Mouse (Mus musculus): ENCODE measurements around the gene Nanos2. TPM values are rescaled to one million over a fixed set of nuclear protein-coding genes. Genes with fewer than 3 reads are reported as not detected.
A peak's percentile ranks its signal among the peaks of the same experiment; 100 is the strongest.

Gene Nanos2
- polyA plus RNA-seq, 1 experiment, result 2.7 TPM

- DNase-seq (ENCODE audit: low read depth), result peak; percentile 100
- no peak for TF ChIP-seq CTCF (IDR thresholded peaks at IDR 0.05; ENCODE audit: borderline replicate concordance, extremely low read depth, insufficient read depth, insufficient read length)
- TF ChIP-seq POLR2A (IDR thresholded peaks at IDR 0.05; ENCODE audit: borderline replicate concordance, extremely low read depth, insufficient read depth, insufficient read length, poor library complexity, severe bottlenecking), result peak; percentile 64; the same call in 1 of the 2 replicates
Measured at GRCm38 (mm10) chr7:18990601-18991295, 3.5 kb downstream of the Nanos2 start, which contains the start of gene Mypop. TSS of gene Mypop (plus strand) at chr7:18991245.

- DNase-seq (ENCODE audit: low read depth), result peak; percentile 29
- TF ChIP-seq CTCF (IDR thresholded peaks at IDR 0.05; ENCODE audit: borderline replicate concordance, extremely low read depth, insufficient read depth, insufficient read length) (no peak), POLR2A (IDR thresholded peaks at IDR 0.05; ENCODE audit: borderline replicate concordance, extremely low read depth, insufficient read depth, insufficient read length, poor library complexity, severe bottlenecking) (no peak)
Measured at GRCm38 (mm10) chr7:18991660-18992293, 4.6 kb downstream of the Nanos2 start.

- DNase-seq (ENCODE audit: low read depth), result no peak
- no peak for TF ChIP-seq CTCF (IDR thresholded peaks at IDR 0.05; ENCODE audit: borderline replicate concordance, extremely low read depth, insufficient read depth, insufficient read length)
- no peak for TF ChIP-seq POLR2A (IDR thresholded peaks at IDR 0.05; ENCODE audit: borderline replicate concordance, extremely low read depth, insufficient read depth, insufficient read length, poor library complexity, severe bottlenecking)
Measured at GRCm38 (mm10) chr7:18992294-18992675, 5.1 kb downstream of the Nanos2 start.

- DNase-seq (ENCODE audit: low read depth), result no peak
- no peak for TF ChIP-seq POLR2A (IDR thresholded peaks at IDR 0.05; ENCODE audit: borderline replicate concordance, extremely low read depth, insufficient read depth, insufficient read length, poor library complexity, severe bottlenecking)
- TF ChIP-seq CTCF (IDR thresholded peaks at IDR 0.05; ENCODE audit: borderline replicate concordance, extremely low read depth, insufficient read depth, insufficient read length), result no peak
Measured at GRCm38 (mm10) chr7:18993036-18993435, 5.8 kb downstream of the Nanos2 start.

GRCm38 (mm10) chr7:18998835-18999234 lies 11.6 kb downstream of the Nanos2 start:
- TF ChIP-seq CTCF (IDR thresholded peaks at IDR 0.05; ENCODE audit: borderline replicate concordance, extremely low read depth, insufficient read depth, insufficient read length) (peak; percentile 27; the same call in 1 of the 2 replicates), POLR2A (IDR thresholded peaks at IDR 0.05; ENCODE audit: borderline replicate concordance, extremely low read depth, insufficient read depth, insufficient read length, poor library complexity, severe bottlenecking) (no peak)
- DNase-seq (ENCODE audit: low read depth), result peak; percentile 46

GRCm38 (mm10) chr7:19000421-19000820 lies 13.2 kb downstream of the Nanos2 start:
- no peak for DNase-seq (ENCODE audit: low read depth)
- TF ChIP-seq CTCF (IDR thresholded peaks at IDR 0.05; ENCODE audit: borderline replicate concordance, extremely low read depth, insufficient read depth, insufficient read length) (no peak), POLR2A (IDR thresholded peaks at IDR 0.05; ENCODE audit: borderline replicate concordance, extremely low read depth, insufficient read depth, insufficient read length, poor library complexity, severe bottlenecking) (no peak)

GRCm38 (mm10) chr7:19001066-19001806 lies 14.0 kb downstream of the Nanos2 start:
- peak; percentile 35 for DNase-seq (ENCODE audit: low read depth)
- no peak for TF ChIP-seq CTCF (IDR thresholded peaks at IDR 0.05; ENCODE audit: borderline replicate concordance, extremely low read depth, insufficient read depth, insufficient read length)
- TF ChIP-seq POLR2A (IDR thresholded peaks at IDR 0.05; ENCODE audit: borderline replicate concordance, extremely low read depth, insufficient read depth, insufficient read length, poor library complexity, severe bottlenecking), result no peak

- DNase-seq (ENCODE audit: low read depth), result no peak
- TF ChIP-seq POLR2A (IDR thresholded peaks at IDR 0.05; ENCODE audit: borderline replicate concordance, extremely low read depth, insufficient read depth, insufficient read length, poor library complexity, severe bottlenecking), result no peak
- no peak for TF ChIP-seq CTCF (IDR thresholded peaks at IDR 0.05; ENCODE audit: borderline replicate concordance, extremely low read depth, insufficient read depth, insufficient read length)
Measured at GRCm38 (mm10) chr7:19001807-19002085, 14.5 kb downstream of the Nanos2 start.

- no peak for DNase-seq (ENCODE audit: low read depth)
- no peak for TF ChIP-seq CTCF (IDR thresholded peaks at IDR 0.05; ENCODE audit: borderline replicate concordance, extremely low read depth, insufficient read depth, insufficient read length)
- no peak for TF ChIP-seq POLR2A (IDR thresholded peaks at IDR 0.05; ENCODE audit: borderline replicate concordance, extremely low read depth, insufficient read depth, insufficient read length, poor library complexity, severe bottlenecking)
Measured at GRCm38 (mm10) chr7:19002115-19002514, 14.9 kb downstream of the Nanos2 start.

- DNase-seq (ENCODE audit: low read depth), result peak; percentile 97
Measured at GRCm38 (mm10) chr7:19002848-19003498, 15.8 kb downstream of the Nanos2 start.

More at GRCm38 (mm10) chr7:19002848-19003498, 15.8 kb downstream of the Nanos2 start:
- TF ChIP-seq POLR2A (IDR thresholded peaks at IDR 0.05; ENCODE audit: borderline replicate concordance, extremely low read depth, insufficient read depth, insufficient read length, poor library complexity, severe bottlenecking), result 0 out of 2 replicates have a peak, but pooled peaks have one; percentile 21
- TF ChIP-seq CTCF (IDR thresholded peaks at IDR 0.05; ENCODE audit: borderline replicate concordance, extremely low read depth, insufficient read depth, insufficient read length), result no peak

Measured in brain, embryonic 14.5 days (tissue).